Mouse (Mus musculus): ENCODE measurements around the gene Glp2r. TPM values are rescaled to one million over a fixed set of nuclear protein-coding genes. Genes with fewer than 3 reads are reported as not detected.

The Glp2r gene
- polyA plus RNA-seq, 1 experiment from 2014 or later, result not detected

GRCm38 (mm10) chr11:67672140-67672539, 98.8 kb downstream of the Glp2r start:
- Histone ChIP-seq H3K4me1 (replicated peaks; ENCODE audit: control insufficient read depth, insufficient read depth, low read length) (no peaks in the 10 kb centered on the region), H3K27ac (ENCODE audit: low read depth, low read length) (no peak overlapping the region), H3K4me3 (ENCODE audit: low read depth, low read length) (no peak overlapping the region), H3K27me3 (ENCODE audit: control insufficient read depth, insufficient read depth, low read length) (no peaks in the 10 kb centered on the region), H3K4me2 (ENCODE audit: low read depth, low read length, severe bottlenecking) (no peak overlapping the region), H3K9me3 (ENCODE audit: control insufficient read depth, low read length) (no peaks in the 10 kb centered on the region), H3K36me3 (ENCODE audit: control insufficient read depth, insufficient read depth, low read length) (no peaks in the 10 kb centered on the region), H3K9ac (ENCODE audit: low read length) (no peak overlapping the region)
- 70% methylated on average over 5 of the region's 5 CpGs for WGBS
- no peak for DNase-seq (ENCODE audit: low spot score)
- no peak for ATAC-seq (replicated peaks; ENCODE audit: low FRiP score)

- no peak for DNase-seq (ENCODE audit: low spot score)
- WGBS, result 93% methylated on average over 6 of the region's 6 CpGs
- Histone ChIP-seq H3K36me3 (ENCODE audit: control insufficient read depth, insufficient read depth, low read length) (no peaks in the 10 kb centered on the region), H3K27me3 (ENCODE audit: control insufficient read depth, insufficient read depth, low read length) (no peaks in the 10 kb centered on the region), H3K4me1 (replicated peaks; ENCODE audit: control insufficient read depth, insufficient read depth, low read length) (no peaks in the 10 kb centered on the region), H3K27ac (ENCODE audit: low read depth, low read length) (no peak overlapping the region), H3K9ac (ENCODE audit: low read length) (no peak overlapping the region), H3K4me2 (ENCODE audit: low read depth, low read length, severe bottlenecking) (no peak overlapping the region), H3K9me3 (ENCODE audit: control insufficient read depth, low read length) (no peaks in the 10 kb centered on the region), H3K4me3 (ENCODE audit: low read depth, low read length) (no peak overlapping the region)
- no peak for ATAC-seq (replicated peaks; ENCODE audit: low FRiP score)
Measured at GRCm38 (mm10) chr11:67670031-67670430, 100.9 kb downstream of the Glp2r start.

- H3K36me3 ChIP-seq (ENCODE audit: control insufficient read depth, insufficient read depth, low read length), result no peaks in the 10 kb centered on the region
- no peak overlapping the region for H3K4me3 ChIP-seq (ENCODE audit: low read depth, low read length)
- no peak overlapping the region for H3K27ac ChIP-seq (ENCODE audit: low read depth, low read length)
- 94% methylated on average over 3 of the region's 3 CpGs for WGBS
- ATAC-seq (replicated peaks; ENCODE audit: low FRiP score) (no peak), DNase-seq (ENCODE audit: low spot score) (no peak)
- no peak overlapping the region for H3K4me2 ChIP-seq (ENCODE audit: low read depth, low read length, severe bottlenecking)
- H3K27me3 ChIP-seq (ENCODE audit: control insufficient read depth, insufficient read depth, low read length), result no peaks in the 10 kb centered on the region
- H3K9ac ChIP-seq (ENCODE audit: low read length), result no peak overlapping the region
- H3K4me1 ChIP-seq (replicated peaks; ENCODE audit: control insufficient read depth, insufficient read depth, low read length), result no peaks in the 10 kb centered on the region
- H3K9me3 ChIP-seq (ENCODE audit: control insufficient read depth, low read length), result no peaks in the 10 kb centered on the region
Measured at GRCm38 (mm10) chr11:67668460-67669007, 102.4 kb downstream of the Glp2r start.

- H3K4me1 ChIP-seq (replicated peaks; ENCODE audit: control insufficient read depth, insufficient read depth, low read length), result no peaks in the 10 kb centered on the region
- WGBS, result 88% methylated on average over 13 of the region's 13 CpGs
- DNase-seq (ENCODE audit: low spot score) (no peak), ATAC-seq (replicated peaks; ENCODE audit: low FRiP score) (no peak)
- no peak overlapping the region for H3K27ac ChIP-seq (ENCODE audit: low read depth, low read length)
- H3K36me3 ChIP-seq (ENCODE audit: control insufficient read depth, insufficient read depth, low read length), result no peaks in the 10 kb centered on the region
- H3K9me3 ChIP-seq (ENCODE audit: control insufficient read depth, low read length), result no peaks in the 10 kb centered on the region
- no peak overlapping the region for H3K4me3 ChIP-seq (ENCODE audit: low read depth, low read length)
- H3K27me3 ChIP-seq (ENCODE audit: control insufficient read depth, insufficient read depth, low read length), result no peaks in the 10 kb centered on the region
- H3K4me2 ChIP-seq (ENCODE audit: low read depth, low read length, severe bottlenecking), result no peak overlapping the region
- no peak overlapping the region for H3K9ac ChIP-seq (ENCODE audit: low read length)
Measured at GRCm38 (mm10) chr11:67667531-67668332, 103.2 kb downstream of the Glp2r start.

GRCm38 (mm10) chr11:67666129-67666528, 104.8 kb downstream of the Glp2r start:
- Histone ChIP-seq H3K4me1 (replicated peaks; ENCODE audit: control insufficient read depth, insufficient read depth, low read length) (no peaks in the 10 kb centered on the region), H3K9me3 (ENCODE audit: control insufficient read depth, low read length) (no peaks in the 10 kb centered on the region), H3K36me3 (ENCODE audit: control insufficient read depth, insufficient read depth, low read length) (no peaks in the 10 kb centered on the region), H3K4me2 (ENCODE audit: low read depth, low read length, severe bottlenecking) (no peak overlapping the region), H3K9ac (ENCODE audit: low read length) (no peak overlapping the region), H3K4me3 (ENCODE audit: low read depth, low read length) (no peak overlapping the region), H3K27ac (ENCODE audit: low read depth, low read length) (no peak overlapping the region), H3K27me3 (ENCODE audit: control insufficient read depth, insufficient read depth, low read length) (no peaks in the 10 kb centered on the region)
- ATAC-seq (replicated peaks; ENCODE audit: low FRiP score) (no peak), DNase-seq (ENCODE audit: low spot score) (no peak)
- 87% methylated on average over 5 of the region's 5 CpGs for WGBS

- WGBS, result 82% methylated on average over 6 of the region's 6 CpGs
- no peaks in the 10 kb centered on the region for H3K36me3 ChIP-seq (ENCODE audit: control insufficient read depth, insufficient read depth, low read length)
Measured at GRCm38 (mm10) chr11:67664918-67665317, 106.0 kb downstream of the Glp2r start.

GRCm38 (mm10) chr11:67664261-67664660, 106.7 kb downstream of the Glp2r start:
- no peaks in the 10 kb centered on the region for H3K27me3 ChIP-seq (ENCODE audit: control insufficient read depth, insufficient read depth, low read length)
- H3K27ac ChIP-seq (ENCODE audit: low read depth, low read length), result no peak overlapping the region
- no peaks in the 10 kb centered on the region for H3K36me3 ChIP-seq (ENCODE audit: control insufficient read depth, insufficient read depth, low read length)
- DNase-seq (ENCODE audit: low spot score) (no peak), ATAC-seq (replicated peaks; ENCODE audit: low FRiP score) (no peak)
- no peaks in the 10 kb centered on the region for H3K9me3 ChIP-seq (ENCODE audit: control insufficient read depth, low read length)
- no peak overlapping the region for H3K9ac ChIP-seq (ENCODE audit: low read length)
- 87% methylated on average over 3 of the region's 3 CpGs for WGBS
- no peaks in the 10 kb centered on the region for H3K4me1 ChIP-seq (replicated peaks; ENCODE audit: control insufficient read depth, insufficient read depth, low read length)
- no peak overlapping the region for H3K4me3 ChIP-seq (ENCODE audit: low read depth, low read length)
- no peak overlapping the region for H3K4me2 ChIP-seq (ENCODE audit: low read depth, low read length, severe bottlenecking)

More at GRCm38 (mm10) chr11:67664918-67665317, 106.0 kb downstream of the Glp2r start:
- Histone ChIP-seq H3K9me3 (ENCODE audit: control insufficient read depth, low read length) (no peaks in the 10 kb centered on the region), H3K27ac (ENCODE audit: low read depth, low read length) (no peak overlapping the region), H3K27me3 (ENCODE audit: control insufficient read depth, insufficient read depth, low read length) (no peaks in the 10 kb centered on the region), H3K4me3 (ENCODE audit: low read depth, low read length) (no peak overlapping the region), H3K4me2 (ENCODE audit: low read depth, low read length, severe bottlenecking) (no peak overlapping the region), H3K9ac (ENCODE audit: low read length) (no peak overlapping the region), H3K4me1 (replicated peaks; ENCODE audit: control insufficient read depth, insufficient read depth, low read length) (no peaks in the 10 kb centered on the region)
- DNase-seq (ENCODE audit: low spot score) (no peak), ATAC-seq (replicated peaks; ENCODE audit: low FRiP score) (no peak)

GRCm38 (mm10) chr11:67663437-67663836, 107.5 kb downstream of the Glp2r start:
- no peak overlapping the region for H3K4me2 ChIP-seq (ENCODE audit: low read depth, low read length, severe bottlenecking)
- 95% methylated on average over 4 of the region's 4 CpGs for WGBS
- no peaks in the 10 kb centered on the region for H3K9me3 ChIP-seq (ENCODE audit: control insufficient read depth, low read length)
- ATAC-seq (replicated peaks; ENCODE audit: low FRiP score), result no peak
- no peaks in the 10 kb centered on the region for H3K4me1 ChIP-seq (replicated peaks; ENCODE audit: control insufficient read depth, insufficient read depth, low read length)
- no peak overlapping the region for H3K27ac ChIP-seq (ENCODE audit: low read depth, low read length)
- H3K27me3 ChIP-seq (ENCODE audit: control insufficient read depth, insufficient read depth, low read length), result no peaks in the 10 kb centered on the region
- H3K9ac ChIP-seq (ENCODE audit: low read length), result no peak overlapping the region
- no peak for DNase-seq (ENCODE audit: low spot score)
- H3K4me3 ChIP-seq (ENCODE audit: low read depth, low read length), result no peak overlapping the region
- H3K36me3 ChIP-seq (ENCODE audit: control insufficient read depth, insufficient read depth, low read length), result no peaks in the 10 kb centered on the region

GRCm38 (mm10) chr11:67661465-67661864, 109.5 kb downstream of the Glp2r start:
- Histone ChIP-seq H3K4me1 (replicated peaks; ENCODE audit: control insufficient read depth, insufficient read depth, low read length) (no peaks in the 10 kb centered on the region), H3K36me3 (ENCODE audit: control insufficient read depth, insufficient read depth, low read length) (no peaks in the 10 kb centered on the region), H3K4me2 (ENCODE audit: low read depth, low read length, severe bottlenecking) (no peak overlapping the region), H3K4me3 (ENCODE audit: low read depth, low read length) (no peak overlapping the region), H3K27me3 (ENCODE audit: control insufficient read depth, insufficient read depth, low read length) (no peaks in the 10 kb centered on the region), H3K9me3 (ENCODE audit: control insufficient read depth, low read length) (no peaks in the 10 kb centered on the region), H3K27ac (ENCODE audit: low read depth, low read length) (no peak overlapping the region), H3K9ac (ENCODE audit: low read length) (no peak overlapping the region)
- ATAC-seq (replicated peaks; ENCODE audit: low FRiP score) (no peak), DNase-seq (ENCODE audit: low spot score) (no peak)
- WGBS, result 90% methylated on average over 8 of the region's 8 CpGs
